Mouse (Mus musculus) layer of hippocampus, adult 9-10 months (tissue): ENCODE results near the gene Zfp870.

Experiments used
- DNase-seq: peaks from one replicate; pipeline ENCODE4 v3.0.0; 2022; ENCODE audit warnings: low spot score

Zfp870 gene

DNA sequence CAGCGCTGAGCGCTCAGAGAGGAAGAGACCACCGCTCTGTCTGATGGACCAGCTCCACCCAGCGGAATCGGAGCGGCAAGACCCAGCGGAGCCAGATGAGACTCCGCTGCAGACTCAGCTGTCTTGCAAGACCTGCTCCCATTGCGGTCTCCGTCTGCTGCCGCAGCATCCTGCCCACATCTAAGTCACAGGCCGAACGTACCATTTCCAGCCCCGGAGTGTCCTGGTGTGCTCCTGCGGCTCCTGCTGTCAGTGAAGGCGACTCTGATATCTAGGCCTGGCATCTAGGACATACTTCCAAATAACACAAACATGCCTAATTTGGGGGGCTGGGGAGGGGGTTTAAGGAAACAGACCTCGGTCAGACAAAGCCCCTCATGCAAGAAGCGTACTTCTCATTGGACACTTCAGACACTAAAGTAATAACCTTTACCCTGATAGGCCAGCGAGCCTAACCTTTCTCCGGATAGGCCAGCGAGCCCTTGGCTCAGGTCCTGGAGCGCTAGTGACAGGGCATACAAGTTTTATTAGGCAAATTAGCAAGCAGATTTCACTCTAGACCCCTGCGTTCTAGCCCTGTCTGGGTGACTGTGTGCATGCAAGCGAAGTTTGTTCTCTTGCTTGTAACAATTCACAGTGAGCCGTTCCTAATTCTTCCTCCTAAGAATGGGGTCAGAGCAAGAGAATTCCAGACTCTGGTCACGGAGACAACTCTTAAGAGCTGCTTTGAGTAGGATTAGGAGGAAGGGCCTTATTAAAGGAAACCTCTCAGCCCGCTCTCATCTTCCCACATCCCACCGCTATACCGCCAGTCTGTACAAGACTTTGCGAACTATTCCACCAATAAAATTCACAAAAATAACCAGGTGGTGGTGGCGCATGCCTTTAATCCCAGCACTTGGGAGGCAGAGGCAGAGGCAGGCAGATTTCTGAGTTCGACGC lies at the start of gene Zfp870:
TSS of gene Zfp870 (minus strand) at position 404 of the 942 bp plus-strand sequence.
- peak; percentile 93 for DNase-seq

DNA sequence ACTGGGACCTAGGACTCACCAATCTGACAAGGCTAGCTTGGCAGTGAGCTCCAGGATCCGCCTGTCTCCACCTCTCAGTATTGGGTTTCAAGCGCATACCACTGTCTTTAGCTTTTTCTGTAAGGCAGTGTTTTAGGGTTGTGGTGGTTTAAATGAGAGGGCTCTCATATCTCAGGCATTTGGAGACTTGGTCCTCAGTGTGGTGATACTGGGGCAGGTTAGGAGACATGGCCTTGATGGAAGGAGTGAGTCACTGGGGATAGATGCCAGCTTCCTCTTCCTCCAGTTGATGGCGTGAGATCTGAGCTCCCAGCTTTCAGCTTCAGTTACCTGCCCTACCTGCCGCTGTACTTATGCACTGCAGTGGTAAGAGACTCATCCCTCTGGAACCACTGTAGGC lies 48.4 kb upstream of the Zfp870 start:
- no peak for DNase-seq

DNA sequence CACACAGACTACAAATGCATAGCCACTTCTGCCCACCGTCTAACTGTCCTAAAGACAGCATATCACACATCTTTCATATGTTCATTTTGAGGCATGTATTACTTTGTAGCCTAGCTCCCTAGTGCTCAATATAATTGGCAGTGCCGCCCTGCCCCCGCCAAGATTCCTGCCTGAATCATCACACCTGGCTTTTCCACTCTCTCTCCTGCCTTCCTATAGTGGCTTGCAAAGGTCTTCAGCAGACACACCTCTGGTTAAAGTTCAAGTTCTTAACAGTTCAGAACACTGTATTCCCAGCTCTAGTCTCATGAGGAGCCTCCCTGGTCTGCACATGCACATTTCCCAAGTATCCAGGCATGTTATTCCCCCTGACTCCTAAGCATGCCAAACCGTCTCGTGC lies 36.4 kb upstream of the Zfp870 start:
- DNase-seq: no peak

DNA sequence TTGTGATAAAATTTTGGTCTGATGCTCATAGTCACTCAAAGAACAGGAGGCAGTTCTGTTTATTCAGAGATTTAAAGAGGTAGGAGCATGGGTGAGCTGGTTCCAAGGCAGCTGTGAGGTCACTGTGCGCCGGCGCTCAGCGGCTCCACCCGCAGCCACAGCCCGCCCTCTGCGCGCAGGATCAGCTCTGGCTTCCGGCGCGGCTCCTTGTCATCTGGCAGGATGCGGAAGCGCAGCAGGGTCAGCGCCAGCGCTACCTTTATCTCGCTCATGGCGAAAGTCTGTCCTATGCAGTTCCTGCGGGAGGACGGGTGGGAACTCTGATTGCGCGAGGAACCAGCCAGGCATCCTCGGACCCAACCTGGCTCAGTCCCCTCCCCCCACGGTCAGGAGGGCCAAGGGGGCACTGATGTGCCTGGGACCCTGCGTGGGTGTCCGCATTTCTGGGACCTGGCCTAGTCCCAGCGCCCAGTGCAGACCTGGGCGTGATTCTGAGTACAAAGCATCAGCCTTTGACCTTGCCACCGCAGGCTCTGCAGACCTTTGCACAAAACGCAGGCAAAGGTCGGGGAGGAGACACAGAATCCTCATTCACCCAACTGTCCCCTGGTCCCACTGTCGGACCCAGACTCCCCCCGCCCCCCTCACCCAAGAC lies 33.3 kb upstream of the Zfp870 start:
- no peak for DNase-seq

DNA sequence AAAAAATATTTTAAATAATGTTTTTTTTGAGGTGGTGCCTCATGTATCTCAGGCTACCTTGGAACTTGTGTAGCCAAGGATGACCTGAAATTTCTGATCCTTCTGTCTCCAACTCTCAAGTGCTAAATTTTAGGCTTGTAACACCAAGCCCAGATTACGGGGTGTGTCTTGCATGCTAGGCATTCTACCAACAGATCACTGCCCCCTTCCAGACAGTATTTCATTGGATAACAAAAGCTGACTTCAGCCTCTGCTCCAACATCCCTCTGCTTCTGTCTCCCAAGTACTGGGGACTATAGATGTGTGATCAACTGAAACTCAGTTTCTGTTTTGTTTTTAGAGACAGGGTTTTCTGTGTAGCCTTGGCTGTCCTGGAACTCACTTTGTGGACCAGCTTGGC lies 32.2 kb upstream of the Zfp870 start:
- DNase-seq: no peak

DNA sequence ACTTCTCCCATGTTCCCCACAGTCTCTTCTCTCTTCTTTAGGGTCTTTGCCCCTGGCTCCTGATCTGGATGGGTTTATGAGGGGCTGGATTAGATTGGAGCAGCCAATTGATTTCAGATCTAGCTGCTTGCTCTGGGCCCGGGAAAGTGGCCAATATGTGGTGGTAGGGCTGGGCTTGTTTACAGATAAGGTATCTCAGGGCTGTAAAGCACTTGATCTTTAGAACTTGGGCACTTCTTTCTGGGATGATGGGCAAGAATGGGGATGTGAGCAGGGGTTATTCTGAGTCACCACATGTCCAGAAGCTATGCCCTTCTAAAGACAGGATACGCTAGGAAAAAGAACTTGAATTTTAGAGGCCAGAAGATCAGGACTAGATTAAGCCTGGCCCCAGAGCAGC lies 27.7 kb upstream of the Zfp870 start:
- no peak for DNase-seq

DNA sequence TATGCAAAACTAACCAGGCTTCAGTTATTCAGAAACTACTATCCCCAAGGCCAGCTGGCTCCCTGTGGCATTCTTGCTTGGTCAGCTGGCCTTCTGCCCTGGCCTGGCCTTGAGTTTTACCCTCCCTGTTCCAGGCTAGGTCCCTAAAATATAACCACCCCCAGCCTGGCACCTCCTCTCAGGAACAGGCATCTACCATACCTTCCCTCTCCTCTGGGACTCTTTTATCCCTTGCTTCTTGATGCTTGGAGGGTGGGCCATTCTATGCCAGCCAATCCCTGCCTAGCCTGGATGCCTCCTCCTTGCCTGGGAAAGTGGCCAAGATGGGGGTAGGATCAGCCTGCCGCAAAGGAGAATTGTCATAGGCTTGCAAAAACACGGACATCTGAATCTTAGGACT lies 25.7 kb upstream of the Zfp870 start, which contains the start of gene Cyp4f14:
TSS of gene Cyp4f14 (minus strand) at position 212 of the 400 bp plus-strand sequence.
- no peak for DNase-seq

DNA sequence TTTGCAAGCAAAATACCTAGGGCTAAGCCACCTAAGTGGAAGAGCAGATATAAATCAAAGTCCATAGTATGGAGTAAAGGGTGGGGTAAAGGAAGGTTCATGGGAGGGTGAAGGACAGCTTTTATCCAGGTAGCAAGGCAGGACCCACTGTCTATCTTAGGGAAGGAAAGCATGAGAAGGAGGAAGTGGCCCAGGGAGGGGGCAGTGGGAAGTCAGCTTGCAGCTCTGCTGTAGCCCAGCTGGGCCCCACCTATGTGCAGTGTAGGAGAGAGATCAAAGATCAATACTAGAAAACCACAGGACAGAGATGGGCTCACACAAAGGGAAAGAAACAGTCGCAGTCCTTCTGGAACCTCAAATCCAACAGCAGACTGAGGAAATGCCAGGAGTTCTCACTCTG lies 24.6 kb upstream of the Zfp870 start:
- no peak for DNase-seq

DNA sequence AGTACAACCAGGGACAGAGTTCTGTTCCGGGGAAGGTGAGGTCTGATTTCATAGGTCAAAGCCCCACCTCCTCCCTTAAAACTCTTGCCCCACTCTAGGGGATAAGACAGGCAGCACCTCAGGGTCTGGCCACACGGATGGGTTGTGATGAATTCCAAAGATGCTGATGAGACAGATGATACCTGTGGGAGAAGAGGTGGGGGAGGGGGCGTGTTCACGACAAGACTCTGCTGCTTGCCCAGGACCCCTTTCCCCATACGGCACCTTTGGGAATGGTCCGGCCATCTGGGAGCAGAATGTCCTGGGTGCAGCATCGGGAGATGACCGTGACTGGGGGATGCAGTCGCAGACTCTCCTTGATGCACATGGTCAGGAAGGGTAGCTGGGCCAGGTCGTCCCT lies 14.7 kb upstream of the Zfp870 start:
- no peak for DNase-seq

DNA sequence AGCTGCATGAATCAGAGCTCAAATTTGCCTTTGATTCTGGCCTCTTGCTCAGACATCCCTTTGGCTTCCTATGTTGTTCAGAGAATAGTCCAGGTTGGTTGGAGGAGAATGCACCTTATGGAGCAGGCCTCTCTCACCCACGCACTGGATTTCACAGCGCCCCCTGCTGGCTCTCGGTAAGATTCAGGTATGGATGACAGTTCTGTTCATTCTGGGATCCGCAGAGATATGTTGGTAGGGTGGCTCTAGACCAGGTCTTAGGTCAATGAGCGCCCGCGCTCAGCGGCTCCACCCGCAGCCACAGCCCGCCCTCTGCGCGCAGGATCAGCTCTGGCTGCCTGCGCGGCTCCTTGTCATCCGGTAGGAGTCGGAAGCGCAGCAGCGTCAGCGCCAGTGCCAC lies 13.8 kb upstream of the Zfp870 start:
- DNase-seq: no peak

DNA sequence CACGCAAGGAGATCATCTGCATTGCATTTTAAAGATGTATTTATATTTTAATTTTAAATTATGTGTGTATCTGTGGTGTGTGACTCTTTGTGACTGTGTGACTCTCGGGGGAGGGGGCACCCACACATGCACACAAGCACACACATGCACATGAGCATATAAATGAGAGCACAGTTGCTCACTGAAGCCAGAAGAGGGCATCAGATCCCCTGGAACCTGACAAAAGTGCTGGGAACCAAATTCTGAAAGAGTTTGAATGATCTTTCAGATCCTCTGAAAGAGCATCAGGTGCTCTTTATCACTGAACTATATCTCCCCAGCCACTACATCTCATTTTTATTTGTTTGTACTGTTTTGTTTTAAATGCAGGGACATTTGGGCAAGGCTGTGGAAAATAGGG lies 13.0 kb upstream of the Zfp870 start:
- no peak for DNase-seq

DNA sequence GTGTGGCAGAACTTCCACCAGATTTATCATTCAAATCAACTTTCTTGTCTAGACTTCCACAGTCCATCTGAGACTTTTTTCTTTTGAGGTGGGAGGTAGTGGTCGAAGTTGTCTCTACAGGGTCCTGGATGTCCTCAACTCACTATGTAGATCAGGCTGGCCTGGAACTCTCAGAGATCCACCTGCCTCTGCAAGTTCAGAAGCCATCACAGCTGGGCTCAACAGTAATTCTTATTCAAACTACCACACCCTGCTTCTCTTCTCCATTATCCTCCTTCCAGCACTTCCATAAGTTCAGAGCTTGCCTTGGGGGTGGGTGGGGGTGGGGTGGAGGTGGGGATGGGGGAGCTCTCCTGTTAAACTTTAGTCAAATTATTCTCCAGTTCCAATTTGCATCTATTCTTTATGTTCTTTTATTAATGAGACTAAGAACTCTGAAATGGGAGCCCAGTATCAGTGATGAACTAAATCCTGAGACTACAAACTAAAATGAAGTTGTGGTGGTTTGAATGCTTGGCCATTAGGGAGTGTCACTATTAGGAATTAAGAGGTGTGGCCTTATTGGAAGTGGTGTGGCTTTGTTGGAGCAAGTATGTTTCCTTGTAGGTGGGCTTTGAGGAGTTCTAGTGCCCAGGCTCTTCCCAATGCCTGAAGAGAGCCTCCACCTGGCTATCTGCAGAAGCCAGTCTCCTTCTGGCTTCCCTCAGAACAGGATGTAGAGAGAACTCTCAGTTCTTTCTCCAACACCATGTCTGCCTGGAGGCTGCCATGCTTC lies 10.5 kb upstream of the Zfp870 start:
- DNase-seq: no peak

DNA sequence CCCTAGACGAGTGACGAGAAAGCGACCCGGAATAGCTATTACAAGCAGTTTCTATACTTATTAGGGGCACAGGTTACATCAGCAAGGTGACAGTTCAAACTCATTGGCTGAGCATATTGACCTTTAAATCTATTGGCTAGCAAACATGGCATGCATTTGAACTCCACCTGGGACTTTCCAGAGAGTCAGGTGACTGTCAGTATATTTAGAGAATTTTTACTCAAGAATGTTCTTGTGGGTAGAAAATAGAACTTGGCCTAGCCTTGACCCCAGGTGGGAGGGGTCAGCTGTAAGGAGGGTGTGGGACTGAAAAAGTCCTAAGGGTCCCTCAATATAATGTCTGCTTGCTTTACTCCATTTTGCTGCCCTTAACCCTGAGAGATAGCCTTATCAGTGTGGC lies 4.0 kb upstream of the Zfp870 start:
- DNase-seq: no peak

DNA sequence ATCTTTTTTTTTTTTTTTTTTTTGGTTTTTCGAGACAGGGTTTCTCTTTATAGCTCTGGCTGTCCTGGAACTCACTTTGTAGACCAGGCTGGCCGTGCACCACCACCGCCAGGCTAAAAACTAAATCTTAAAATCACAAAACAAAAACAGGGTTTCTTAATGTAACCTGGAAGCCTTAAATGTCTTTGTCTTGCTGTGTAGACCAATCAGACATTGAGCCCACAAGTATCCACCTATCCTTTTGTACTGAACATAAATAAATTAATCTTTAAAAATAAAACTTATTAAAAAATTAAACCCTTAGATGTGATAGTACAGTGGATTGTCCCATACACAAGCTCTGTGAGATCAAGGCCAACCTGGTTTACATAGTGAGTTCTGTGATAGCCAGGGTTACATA lies 2.5 kb upstream of the Zfp870 start:
- no peak for DNase-seq

DNA sequence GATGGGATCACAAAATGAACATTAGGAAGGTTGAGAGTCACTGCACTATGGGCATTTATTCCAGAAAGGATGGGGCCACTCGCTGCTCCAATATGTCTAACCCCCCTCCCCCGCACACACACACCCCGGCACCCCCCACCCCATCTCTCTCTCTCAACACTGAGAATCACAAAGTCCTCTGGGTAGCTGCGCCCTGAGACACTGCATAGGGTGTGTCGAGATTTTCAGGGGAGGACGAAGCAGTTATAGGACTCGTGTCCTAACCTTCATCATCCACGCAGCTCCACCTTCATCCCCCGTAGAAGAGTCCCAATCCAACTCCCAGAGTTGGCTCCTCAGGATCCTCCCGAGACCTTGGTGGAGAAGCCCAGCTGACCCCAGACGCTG lies 597 bp downstream of the Zfp870 start:
- DNase-seq: no peak

DNA sequence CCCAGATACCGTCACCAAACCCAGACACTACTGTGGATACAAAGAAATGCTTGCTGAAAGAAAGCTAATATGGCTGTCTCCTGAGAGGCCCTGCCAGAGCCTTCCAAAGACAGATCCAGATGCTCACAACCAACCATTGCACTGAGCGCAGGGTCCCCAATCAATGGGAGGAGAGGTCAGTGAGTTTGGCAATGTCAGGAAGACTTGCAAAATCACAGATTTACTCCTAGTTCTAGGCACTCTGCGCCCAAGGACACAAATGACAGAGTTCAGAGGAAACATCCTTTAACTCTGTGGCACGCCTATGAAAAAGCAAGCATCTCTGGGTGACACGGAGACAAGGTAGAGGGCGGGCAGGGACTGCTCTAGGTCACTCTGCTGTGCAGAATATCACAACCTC lies 1.8 kb downstream of the Zfp870 start:
- DNase-seq: no peak

DNA sequence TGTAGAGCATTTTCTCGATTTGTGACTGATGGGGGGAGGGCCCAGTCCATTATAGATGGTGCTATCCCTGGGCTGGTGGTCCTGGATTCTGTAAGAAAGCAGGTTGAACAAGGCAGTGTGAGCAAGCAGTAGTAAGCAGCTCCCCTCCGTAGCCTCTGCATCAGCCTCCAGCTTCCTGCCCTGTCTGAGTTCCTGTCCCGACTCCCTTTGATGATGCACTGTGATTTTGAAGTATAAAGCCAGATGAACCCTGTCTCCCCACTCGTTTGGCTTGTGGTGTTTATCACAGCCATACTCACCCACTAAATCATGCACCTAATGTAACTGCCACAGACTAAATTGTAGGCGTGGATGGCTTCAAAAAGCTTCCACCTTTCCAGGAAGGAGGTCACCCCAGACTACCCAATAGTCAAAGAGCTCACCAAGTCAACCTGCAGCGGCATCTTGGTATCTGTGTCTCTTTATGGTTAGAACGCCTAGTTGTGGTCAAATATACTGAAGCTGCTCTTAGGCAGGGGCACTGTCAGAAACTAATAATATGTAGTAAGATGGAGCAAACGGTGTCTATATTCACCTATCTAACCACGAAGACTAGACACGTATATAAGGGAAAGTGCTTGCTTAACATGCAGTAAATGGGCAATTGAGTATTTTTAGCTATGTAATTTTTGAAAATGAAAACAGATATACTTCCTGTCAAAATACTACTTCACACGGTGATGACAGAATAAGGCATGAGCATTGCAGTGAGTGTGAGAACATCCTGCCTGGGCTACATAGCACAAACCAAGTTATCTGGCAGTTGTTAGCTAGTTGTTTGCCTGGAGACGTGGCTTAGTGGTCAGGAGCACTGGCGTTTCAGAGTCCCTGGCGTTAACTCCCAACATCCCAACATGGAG lies 10.9 kb downstream of the Zfp870 start:
- no peak for DNase-seq

DNA sequence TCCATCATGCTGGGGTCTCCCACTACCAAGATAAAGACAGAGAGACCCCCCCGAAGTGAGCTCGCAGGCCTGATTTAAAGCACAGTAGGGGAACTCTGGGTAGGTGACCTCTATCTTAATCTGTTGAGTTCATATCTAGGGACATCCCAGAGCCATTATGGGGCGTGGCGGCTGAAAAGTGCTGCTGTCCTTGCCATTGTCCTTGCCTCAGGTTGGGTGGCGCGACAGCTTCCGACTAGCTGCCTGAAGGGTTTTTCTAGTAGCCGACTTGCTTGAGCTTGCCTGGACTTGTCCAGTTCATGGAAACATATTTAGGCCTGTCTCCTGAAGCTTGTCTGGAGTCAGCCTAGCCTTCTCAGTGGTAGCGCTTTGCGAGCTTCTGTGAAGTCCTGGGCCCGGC lies 12.7 kb downstream of the Zfp870 start:
- DNase-seq: no peak

DNA sequence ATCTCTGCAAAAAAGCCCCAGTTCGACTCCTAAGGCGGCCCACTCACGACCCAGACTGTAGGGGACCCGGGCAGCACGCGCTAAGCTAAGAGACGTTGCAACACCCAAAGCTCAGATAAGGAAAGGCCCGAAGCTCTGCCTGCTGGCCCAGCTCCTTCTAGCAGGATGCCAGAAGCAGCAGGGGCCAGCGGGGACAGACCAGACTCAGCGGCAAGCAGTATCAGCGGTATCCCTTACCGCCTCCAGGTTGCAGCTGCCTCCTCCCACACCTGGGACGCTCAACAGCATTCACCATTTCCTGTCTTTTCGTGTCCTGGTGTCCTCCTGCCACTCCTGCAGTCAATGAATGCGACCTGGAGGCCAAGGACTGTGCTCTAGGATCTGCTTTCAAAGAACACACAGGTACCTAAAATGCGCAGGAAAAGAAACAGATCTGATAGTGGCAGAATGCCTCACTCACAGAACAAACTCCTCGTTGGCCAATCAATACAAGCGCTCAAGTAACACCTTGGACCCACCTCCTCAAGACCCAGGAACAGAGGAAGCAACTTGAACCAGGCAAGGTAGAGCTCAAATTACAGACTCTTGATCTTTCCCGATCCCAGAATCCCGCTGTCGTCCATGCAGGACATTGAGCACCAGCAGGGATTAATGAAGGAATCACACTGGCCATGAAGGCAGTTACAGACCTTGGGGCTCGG lies 13.8 kb downstream of the Zfp870 start:
- no peak for DNase-seq

DNA sequence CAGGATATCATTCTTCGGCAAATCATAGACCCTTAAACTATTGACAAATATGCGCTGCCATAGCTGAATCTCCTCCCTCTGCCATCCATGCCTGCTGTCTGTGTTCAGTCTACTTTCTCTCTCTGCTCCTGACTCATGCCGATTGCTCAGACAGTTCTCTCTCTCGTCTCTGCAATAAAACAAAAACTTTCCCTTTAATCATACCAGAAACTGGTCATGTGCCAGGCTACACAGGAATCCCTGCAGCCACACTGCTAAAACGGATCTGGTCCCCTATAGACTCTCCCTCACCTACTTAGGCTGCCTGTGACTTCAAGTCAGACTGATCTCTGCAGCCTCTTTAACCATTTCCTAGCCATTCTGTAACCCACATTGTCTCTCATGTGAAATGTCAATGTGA lies 18.7 kb downstream of the Zfp870 start:
- DNase-seq: no peak

DNA sequence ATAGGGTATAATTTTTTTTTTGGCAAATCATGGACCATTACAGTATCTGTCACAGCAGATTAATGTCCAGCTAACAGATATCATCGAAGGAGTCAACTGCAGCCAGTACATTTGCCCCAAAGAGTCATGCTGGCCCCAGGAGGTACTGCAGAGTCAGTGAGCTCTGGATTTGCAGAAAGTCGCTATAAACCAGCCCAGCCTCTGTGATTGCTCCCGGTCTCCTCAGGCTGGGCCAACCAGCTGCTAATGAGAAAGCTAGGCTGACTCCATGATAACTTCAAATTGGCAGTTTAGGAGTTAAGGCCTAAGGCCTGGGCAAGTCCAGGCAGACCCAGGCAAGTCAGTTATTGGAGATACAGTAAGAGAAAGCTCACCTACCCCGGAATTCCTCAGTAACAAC lies 19.4 kb downstream of the Zfp870 start:
- no peak for DNase-seq
